Mouse (Mus musculus): Measurements from ENCODE around the gene Btla.

DNA sequence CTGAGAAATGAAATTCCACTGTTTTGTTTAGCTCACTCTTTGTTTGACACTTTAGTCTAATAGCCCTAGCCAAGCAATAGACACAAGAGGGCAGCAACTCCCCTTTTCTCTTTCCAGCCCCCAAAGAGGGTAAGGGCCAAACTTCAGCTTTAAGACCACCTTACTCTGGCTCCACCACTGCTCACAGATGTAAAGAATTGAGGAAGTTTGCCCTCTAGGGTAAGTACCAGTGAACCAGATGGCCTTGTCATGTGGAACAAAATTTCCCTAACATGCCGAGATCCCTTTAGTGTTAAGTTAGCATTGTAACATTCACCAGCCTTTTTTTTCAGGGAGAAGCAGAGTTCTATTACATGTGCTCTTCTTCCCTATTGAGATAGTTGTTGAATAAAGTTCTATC is 59.0 kb downstream of the Btla start:
- TF ChIP-seq CTCF (conservative IDR thresholded peaks at IDR 0.05; ENCODE audit: low read length) (no peak), NANOG (IDR thresholded peaks at IDR 0.05; ENCODE audit: borderline replicate concordance, low read length) (no peak)
